Mouse (Mus musculus): ENCODE measurements around the gene Wls.

DNA sequence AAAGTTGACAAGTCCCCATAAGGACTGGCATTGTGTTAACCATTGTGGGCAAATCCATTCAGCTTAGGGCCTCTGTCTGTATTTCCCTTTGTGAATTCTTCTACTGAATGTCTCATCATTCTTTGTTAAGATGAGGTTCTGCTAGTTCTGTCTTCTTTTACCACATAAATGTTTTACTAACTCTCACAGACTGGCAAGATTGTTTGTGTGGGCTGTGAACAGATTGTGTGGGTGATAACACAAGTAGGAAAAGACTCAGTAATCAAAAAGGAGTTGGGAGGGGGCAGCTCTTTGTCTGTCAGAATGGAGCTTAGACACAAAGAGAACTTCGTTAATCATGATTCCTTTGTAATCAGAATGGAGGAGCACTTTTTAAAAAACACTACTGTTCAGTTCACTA is 17.6 kb downstream of the Wls start:
- TF ChIP-seq POLR2A (IDR thresholded peaks at IDR 0.05; ENCODE audit: low read depth, low read length) (no peak), CTCF (IDR thresholded peaks at IDR 0.05; ENCODE audit: extremely low read depth, insufficient read depth, insufficient read length, insufficient replicate concordance) (no peak)
